Mouse (Mus musculus): ENCODE results near the gene Lhfpl1.
"Not testable (repeated sequence)": the region's sequence is repeated elsewhere in the genome, so short reads cannot be mapped to it uniquely, and the experiment has no call there.

Lhfpl1 gene

GRCm38 (mm10) chrX:145348377-145349203 lies at the start of gene Lhfpl1:
TSS of gene Lhfpl1 (minus strand) at chrX:145349089.
- DNase-seq (ENCODE audit: low spot score), result no peak

DNA sequence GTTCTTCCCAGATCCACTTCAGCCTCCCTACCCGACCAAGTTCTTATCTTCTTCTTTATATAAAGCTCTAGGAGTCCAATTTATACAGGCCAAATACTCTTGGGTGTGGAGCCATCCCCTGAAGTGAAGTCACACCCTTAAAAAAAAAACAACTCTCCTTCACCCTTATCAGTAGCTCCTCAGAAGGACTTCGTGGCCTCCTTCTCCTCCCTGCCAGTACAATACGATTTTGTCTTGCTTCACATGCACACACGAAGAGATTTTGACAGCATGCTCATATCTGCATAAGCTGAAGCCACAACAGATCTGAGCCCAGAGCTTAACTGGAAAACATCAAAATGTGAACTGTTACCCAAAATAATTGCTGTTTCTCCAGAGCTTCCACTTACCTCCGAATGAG lies 22.9 kb upstream of the Lhfpl1 start:
- no peak for DNase-seq (ENCODE audit: low spot score)

- DNase-seq (ENCODE audit: low spot score), result no peak
These were observed 13.6 kb upstream of the Lhfpl1 start for GRCm38 (mm10) chrX:145362527-145362926.

- no peak for DNase-seq (ENCODE audit: low spot score)
These were observed 6.5 kb downstream of the Lhfpl1 start for GRCm38 (mm10) chrX:145342402-145342801.

DNA sequence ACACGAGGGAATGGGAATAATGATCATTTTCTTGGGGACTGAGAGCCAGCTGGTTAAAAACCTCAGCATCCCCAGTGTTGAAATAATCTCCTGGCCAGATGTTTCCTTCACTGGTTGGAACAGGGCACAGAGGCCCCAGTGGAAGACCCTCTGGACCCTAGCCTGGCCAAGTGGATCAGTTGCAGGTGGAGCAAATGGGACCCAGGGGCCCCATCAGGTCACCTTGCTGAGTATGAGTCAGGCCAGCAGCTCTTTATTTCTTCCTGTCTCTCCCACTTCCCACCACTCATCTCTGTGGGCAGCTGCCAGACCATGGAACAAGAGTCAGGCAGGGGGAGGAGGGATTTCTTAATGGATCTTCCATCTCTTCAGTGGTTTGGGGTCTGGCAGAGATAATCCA lies 12.7 kb downstream of the Lhfpl1 start:
- DNase-seq (ENCODE audit: low spot score), result no peak

GRCm38 (mm10) chrX:145308555-145308954 lies 40.3 kb downstream of the Lhfpl1 start:
- DNase-seq (ENCODE audit: low spot score), result no peak

DNA sequence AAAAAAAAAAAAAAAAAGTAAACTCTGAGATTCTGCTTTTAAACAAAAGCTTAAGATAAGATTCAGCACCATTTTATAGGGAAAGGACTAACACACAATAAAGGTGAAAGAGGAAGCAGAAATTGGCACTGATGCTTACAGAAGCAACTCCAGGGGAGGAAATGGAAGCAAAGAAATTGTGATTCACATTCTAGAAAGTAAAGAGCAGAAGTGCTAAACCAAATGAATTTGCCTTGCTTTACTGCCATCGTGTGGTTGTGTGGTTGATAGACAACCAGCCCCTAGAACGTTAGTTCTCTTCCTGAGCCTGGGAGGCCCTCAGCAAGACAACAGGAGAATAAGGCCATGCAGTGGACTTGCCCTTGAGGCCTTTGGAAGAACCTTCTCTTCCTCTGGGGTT lies 41.7 kb downstream of the Lhfpl1 start:
- DNase-seq (ENCODE audit: low spot score), result no peak

- DNase-seq (ENCODE audit: low spot score), result not testable (repeated sequence)
These were observed 48.7 kb downstream of the Lhfpl1 start for GRCm38 (mm10) chrX:145300232-145300631.

DNA sequence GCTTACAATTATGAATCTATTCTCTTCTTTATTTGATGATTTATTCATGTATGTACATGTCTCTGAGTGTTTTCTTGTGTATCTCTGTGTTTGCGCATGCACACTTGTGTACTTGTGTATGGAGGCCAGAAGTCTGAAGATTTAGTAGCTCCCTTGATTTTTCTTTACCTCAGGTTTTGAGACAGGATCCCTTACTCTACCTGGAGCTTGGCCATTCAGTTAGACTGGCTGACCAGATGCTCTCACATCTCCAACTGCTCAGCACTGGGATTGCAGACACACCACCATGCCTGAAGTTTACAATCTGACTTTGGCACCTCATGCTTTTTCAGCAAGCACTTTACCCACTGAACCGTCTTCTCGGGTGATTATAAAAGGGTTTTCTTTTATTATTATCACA lies 76.7 kb downstream of the Lhfpl1 start:
- no peak for DNase-seq (ENCODE audit: low spot score)

GRCm38 (mm10) chrX:145271768-145272167 lies 77.1 kb downstream of the Lhfpl1 start:
- DNase-seq (ENCODE audit: low spot score), result no peak

- DNase-seq (ENCODE audit: low spot score), result no peak
These were observed 87.1 kb downstream of the Lhfpl1 start for GRCm38 (mm10) chrX:145261803-145262202.
